Mouse (Mus musculus) ES-Bruce4 (cell line): ENCODE data around the gene Cped1.

Experiments used
- CTCF ChIP-seq: IDR thresholded peaks from one replicate; pipeline ENCODE4 v1.8.1; 2011; ENCODE audit warnings: low read depth, low read length
- EP300 ChIP-seq: IDR thresholded peaks from 2 replicates; pipeline ENCODE4 v1.6.1; 2011; ENCODE audit warnings: low read depth, low read length; ENCODE audit not compliant: insufficient read depth
- POLR2A ChIP-seq: IDR thresholded peaks from one replicate; pipeline ENCODE4 v1.8.1; 2011; ENCODE audit warnings: low read length; ENCODE audit not compliant: insufficient read depth

DNA sequence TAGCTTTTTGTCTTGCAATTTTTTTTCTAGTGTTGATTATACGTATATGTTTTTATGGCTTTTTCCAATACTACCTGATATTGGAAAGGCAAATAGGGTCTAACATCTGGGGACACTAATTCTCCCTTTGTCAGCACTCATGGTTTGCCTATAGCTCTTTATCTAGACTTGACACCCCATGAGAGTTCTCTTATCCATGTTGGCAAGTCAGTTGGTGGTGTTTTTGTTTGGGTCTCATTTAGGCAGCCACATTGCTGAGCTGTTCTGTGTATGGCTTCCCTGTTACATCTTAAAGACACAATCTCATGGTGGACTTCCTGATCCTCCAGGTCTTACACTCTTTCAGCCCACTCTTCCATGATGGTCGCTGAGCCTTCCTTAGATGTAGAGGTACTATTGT is 42.1 kb downstream of the Cped1 start:
- no peak for TF ChIP-seq CTCF
- no peak for TF ChIP-seq POLR2A
- TF ChIP-seq EP300 = no peak
